Mouse (Mus musculus) kidney, postnatal 10 days (tissue): Measurements from ENCODE around the gene Cdc42.

Experiments
- DNase-seq: peaks from one replicate; pipeline ENCODE4 v3.0.0; 2021; ENCODE audit warnings: mixed read lengths

Gene Cdc42

GRCm38 (mm10) chr4:137315061-137315460, 42.5 kb downstream of the Cdc42 start:
- no peak for DNase-seq

DNA sequence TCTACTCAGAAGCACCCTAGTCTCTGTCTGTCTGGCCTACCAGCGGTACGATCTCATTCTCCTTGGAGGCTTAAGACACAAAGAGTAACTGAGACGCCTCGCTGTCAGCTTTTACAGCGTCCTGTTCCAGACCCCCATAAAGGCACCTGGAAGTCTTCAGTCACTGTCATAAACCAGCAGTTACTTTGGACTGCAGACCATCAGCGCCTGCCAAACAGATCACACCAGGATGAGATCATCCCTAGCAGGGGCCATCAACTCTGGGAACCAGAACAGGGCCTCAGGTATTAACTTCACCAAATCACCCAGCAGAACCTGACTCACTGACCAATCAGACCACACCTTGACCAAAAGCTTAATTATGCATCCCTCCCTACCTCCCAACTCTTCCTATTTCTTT, 43.0 kb downstream of the Cdc42 start:
- no peak for DNase-seq

GRCm38 (mm10) chr4:137313511-137313910, 44.0 kb downstream of the Cdc42 start:
- no peak for DNase-seq

DNA sequence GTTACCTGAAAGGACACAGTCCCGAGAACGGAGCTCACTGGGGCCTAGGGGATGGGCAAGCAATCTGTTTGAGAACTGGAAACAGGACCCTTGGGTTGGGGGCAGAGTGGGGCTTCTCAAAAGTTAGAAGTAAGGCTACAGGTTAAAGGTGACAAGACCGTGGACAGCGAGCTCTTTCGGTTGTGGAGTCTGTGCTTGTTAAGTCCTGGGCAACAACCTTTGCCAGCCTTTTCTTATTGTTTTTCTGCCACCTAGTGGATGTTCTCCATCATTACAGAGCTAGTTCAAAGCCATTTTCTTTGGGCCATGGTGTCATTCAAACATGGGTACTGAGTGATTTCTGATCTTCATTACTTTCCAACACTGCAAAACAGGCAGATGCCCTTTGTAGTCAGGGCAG, 49.1 kb downstream of the Cdc42 start:
- peak; percentile 45 for DNase-seq

- DNase-seq, result peak; percentile 49
Observed at GRCm38 (mm10) chr4:137306991-137307706, 50.4 kb downstream of the Cdc42 start.

DNA sequence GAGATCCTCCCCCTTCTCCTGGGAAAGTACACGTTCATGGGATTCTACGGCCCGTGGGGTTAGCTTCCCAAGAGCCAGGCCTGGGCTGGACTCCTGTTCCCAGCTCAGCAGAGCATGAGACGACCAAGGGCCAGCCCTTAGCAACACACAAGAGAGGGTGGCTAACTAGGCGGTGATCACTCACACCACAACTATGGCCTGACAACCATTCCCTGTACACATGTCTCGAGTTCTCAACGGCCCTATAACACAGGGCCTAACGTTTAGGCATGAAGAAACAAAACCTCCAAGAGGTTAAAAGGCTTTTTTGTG, 51.0 kb downstream of the Cdc42 start:
- DNase-seq, result no peak

DNA sequence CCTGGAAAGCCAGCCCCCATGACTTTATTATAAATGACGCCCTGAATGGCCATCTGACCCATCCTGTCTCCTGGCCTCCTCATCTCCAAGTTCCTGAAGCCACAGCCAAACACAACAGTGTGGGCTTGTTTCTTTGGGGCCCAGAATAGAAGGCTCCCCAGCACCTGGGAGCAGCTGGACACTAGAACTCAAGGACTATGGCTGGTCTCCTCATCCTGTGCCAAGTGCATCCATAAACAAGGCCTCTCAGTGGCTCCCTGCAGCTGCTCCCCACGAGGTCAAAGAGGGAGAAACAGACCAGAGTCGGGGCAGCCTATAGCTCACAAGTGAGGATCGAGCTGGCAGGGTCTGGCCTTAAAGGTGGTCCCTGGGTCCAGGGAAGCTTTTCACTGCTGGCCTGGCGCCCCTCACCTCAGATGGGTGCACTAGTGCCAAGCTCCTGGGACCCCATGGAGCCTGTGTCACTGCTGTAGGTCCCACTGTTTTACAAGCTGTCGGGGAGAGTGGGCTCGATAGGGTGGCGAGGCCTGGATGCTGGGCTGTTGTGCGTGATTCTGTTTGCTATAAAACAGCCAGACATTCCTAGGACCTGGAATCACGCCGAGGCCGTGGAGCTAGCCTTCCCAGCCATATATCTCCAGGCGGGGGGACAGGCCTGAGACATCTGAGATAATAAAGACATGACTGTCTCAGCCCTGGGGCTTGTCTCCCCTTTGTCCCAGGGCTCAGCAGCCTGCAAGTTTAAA, 51.5 kb downstream of the Cdc42 start:
- peak; percentile 77 for DNase-seq

DNA sequence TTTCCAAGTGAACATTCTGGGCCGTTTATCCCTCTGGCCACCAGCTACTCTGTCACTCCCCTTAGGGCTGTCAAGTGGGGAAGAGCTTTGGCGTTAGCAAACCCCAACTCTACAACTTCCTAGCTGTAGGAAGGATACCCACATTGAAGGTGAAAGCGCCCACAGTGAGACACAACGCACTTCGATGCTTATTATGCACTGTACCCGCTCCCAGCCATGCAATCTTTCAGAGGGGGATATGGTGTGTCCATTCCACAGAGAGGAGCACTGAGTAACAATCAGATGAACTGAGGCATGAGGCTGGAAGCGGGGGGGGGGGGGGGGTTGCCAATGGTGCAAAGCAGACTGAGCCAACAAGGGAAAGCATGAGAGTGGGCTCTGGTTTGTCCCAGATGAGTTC, 52.5 kb downstream of the Cdc42 start:
- no peak for DNase-seq

GRCm38 (mm10) chr4:137304106-137304505, 53.4 kb downstream of the Cdc42 start:
- no peak for DNase-seq

DNA sequence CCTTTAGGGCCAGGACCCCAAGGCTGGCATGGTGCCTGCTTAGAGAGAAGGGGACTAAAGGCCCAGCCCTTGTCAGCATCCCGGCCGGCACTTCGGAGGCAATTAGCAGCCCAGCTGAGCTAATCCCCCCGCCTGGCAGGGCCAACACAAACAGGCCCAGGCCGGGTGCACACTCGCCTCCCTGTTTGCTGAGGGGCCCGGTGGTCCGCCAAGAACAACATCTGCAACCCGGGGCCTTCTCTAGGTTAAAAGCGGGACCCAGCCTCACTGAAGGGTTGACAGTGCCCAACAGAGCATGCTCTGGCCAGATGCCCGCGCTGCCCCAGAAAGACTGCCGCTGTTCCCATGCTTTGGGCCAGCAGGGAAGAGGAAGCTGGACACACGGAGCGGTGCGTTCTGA, 55.9 kb downstream of the Cdc42 start:
- peak; percentile 61 for DNase-seq

DNA sequence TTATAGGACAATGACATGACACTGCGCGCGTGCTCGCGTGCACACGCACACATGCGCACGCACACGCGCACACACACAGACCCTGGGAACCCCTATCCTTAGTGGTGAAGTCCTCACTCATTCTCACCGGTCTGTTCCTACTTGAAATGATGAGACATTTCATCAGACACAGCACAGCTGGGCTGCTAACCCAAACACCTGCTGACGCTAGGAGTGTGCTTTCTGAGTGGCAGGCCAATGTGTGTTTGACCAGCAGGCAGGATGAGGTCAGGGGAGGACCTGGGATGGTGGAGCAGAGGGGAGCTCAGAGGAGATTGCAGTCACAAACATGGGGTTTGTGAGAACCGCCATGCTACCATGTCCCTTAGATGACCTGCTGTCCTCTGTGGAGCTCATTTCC, 57.3 kb downstream of the Cdc42 start:
- DNase-seq, result no peak

GRCm38 (mm10) chr4:137298406-137298805, 59.1 kb downstream of the Cdc42 start:
- DNase-seq, result peak; percentile 69

DNA sequence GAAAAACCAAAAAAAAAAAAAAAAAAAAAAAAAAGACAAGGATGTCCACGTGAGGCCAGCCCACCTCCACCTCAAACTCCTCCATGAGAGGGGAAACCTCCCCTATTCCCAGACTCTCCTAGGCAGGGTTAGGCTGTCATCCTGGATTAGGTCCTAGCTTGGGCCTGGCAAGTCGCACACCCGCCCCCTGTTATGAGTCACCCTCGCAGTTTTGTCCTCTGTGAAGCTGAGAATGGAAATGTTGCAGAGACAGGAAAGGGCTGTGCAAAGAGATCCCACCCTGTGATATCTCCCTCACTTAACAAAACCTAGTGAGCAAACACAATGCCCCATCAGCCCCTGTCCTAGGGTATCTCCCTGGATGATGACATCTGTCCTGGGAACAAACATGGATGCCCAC, 59.9 kb downstream of the Cdc42 start:
- DNase-seq, result no peak

DNA sequence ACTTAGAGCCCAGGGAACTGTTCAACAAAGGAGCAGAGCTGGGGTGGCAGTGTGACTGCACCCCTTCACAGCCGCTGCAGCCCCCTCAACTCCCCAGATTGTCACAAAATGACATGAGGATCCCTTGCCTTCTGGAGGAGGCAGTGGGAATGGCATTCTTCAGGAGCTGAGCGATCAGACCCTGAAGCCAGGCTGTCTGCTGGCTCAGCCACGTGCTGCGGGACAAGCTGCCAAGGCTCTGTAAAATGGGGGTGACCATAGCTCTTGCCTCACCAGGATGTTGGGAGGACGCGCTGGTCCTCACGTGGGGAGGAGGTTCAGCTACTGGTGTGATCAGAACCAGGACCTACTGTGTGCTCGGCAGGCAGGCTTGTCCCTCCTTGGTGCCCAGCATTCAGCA, 62.6 kb downstream of the Cdc42 start:
- no peak for DNase-seq

GRCm38 (mm10) chr4:137294474-137294873, 63.0 kb downstream of the Cdc42 start:
- DNase-seq, result no peak

DNA sequence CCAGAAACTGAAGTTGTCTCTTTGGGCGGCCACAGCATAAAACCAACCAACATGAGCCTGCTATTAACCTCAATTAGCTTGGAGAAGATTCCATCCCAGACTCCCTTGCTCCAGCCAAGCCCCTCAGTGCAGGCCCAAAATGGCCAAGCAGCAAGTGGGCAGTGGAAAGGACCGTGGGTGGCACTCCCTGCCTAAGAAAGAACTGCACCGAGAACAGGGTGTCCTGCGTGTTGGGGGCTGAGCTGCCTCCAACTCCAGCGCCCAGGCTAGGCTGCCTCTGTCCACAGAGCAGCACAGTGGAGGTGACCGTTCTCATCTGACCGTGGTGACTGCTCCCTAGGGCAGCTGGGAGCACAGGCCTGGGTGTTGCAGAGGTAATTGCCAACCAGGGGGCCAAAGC, 63.5 kb downstream of the Cdc42 start:
- no peak for DNase-seq

- DNase-seq, result no peak
Observed at GRCm38 (mm10) chr4:137292625-137293024, 64.9 kb downstream of the Cdc42 start.

DNA sequence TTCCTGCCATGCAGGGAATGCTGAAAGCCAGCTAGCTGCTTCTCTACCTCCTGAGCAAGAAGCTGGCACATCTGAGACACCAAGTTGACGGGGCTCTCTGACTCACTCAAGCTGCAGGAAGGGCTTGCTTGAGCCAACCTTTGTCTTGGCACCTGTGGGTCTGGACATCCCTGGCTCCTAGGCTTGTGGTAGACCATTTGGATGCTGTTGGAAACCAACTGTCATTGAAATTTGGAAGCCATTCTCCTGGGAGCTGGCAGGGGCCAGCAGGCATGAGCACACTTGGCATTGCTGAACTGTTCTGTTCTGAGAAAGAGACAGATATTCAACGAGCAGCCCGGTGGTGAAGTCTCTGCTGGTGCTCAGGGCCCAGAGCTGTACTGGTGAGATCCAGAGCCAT, 67.3 kb downstream of the Cdc42 start:
- DNase-seq, result no peak

- no peak for DNase-seq
Observed at GRCm38 (mm10) chr4:137289701-137290100, 67.8 kb downstream of the Cdc42 start.

DNA sequence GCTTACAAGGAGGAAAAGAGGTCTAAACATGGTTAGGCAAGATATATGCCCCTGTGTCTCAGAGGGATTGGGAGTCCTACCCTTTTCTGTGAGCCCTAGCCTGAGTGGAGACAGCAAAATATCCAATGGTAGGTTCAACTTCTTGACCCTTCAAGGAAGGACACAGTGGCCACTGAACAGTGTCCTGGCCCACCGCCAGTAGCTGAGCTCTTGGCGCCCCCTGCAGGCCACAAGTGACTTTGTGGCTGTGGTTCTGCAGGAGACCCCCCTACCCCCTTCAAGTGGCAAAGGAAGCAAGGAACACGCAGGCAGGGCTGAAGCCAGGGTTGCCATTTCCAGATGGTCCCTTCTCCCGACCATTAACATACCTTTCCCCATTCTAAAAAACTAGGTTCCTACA, 69.7 kb downstream of the Cdc42 start:
- peak; percentile 86 for DNase-seq

GRCm38 (mm10) chr4:137287206-137287605, 70.3 kb downstream of the Cdc42 start:
- DNase-seq, result no peak

- DNase-seq, result no peak
Observed at GRCm38 (mm10) chr4:137286662-137286953, 70.9 kb downstream of the Cdc42 start.

- DNase-seq, result no peak
Observed at GRCm38 (mm10) chr4:137285876-137286661, 71.5 kb downstream of the Cdc42 start.

DNA sequence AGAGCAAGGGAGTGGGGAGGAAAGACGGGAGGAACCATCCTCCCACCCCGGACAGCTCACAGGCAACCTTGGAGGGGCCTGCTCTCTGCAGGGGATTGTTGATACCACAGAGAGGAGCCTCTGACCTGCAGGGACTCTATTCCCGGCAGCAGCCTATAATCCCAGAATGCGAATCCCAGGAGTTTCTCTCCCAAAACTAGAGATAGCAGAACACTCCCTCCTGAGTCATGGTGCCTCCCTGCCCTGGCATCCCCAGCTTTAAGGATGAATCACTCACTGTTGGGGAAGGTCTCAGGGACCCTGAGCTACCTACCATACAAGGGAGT, 74.2 kb downstream of the Cdc42 start:
- no peak for DNase-seq
